Mouse (Mus musculus): Measurements from ENCODE around the gene Ndel1. TPM values are rescaled to one million over a fixed set of nuclear protein-coding genes. Genes with fewer than 3 reads are reported as not detected.

Gene Ndel1
- polyA plus RNA-seq, 1 experiment from 2014 or later, result 54.4 TPM

GRCm38 (mm10) chr11:68779735-68780465 is 91.8 kb downstream of the Ndel1 start:
- DNase-seq (ENCODE audit: low spot score) (no peak), ATAC-seq (replicated peaks; ENCODE audit: insufficient number of reproducible peaks, low FRiP score, low TSS enrichment, low read depth) (no peak)
- no peak overlapping the region for H3K9ac ChIP-seq (replicated peaks; ENCODE audit: low read length)
- no peak overlapping the region for H3K4me3 ChIP-seq (ENCODE audit: low read depth, low read length)
- peaks cover 11% of the 10 kb centered on the region for H3K36me3 ChIP-seq (replicated peaks; ENCODE audit: control insufficient read depth, insufficient read depth, low read depth, low read length)
- H3K27me3 ChIP-seq (ENCODE audit: control insufficient read depth, insufficient read depth, low read length), result no peaks in the 10 kb centered on the region
- no peaks in the 10 kb centered on the region for H3K9me3 ChIP-seq (replicated peaks; ENCODE audit: control insufficient read depth, low read length)
- H3K4me1 ChIP-seq (ENCODE audit: control insufficient read depth, insufficient read depth, low read length), result no peaks in the 10 kb centered on the region
- WGBS, result 89% methylated on average over 10 of the region's 10 CpGs
- no peak overlapping the region for H3K4me2 ChIP-seq (ENCODE audit: low read depth, low read length)
- no peak overlapping the region for H3K27ac ChIP-seq (replicated peaks; ENCODE audit: low read depth, low read length)

- no peak overlapping the region for H3K27ac ChIP-seq (replicated peaks; ENCODE audit: low read depth, low read length)
- ATAC-seq (replicated peaks; ENCODE audit: insufficient number of reproducible peaks, low FRiP score, low TSS enrichment, low read depth), result no peak
Measured at GRCm38 (mm10) chr11:68778855-68779254, 92.8 kb downstream of the Ndel1 start.

GRCm38 (mm10) chr11:68777933-68778332 is 93.7 kb downstream of the Ndel1 start:
- WGBS, result 87% methylated on average over 11 of the region's 11 CpGs
- no peak overlapping the region for H3K4me2 ChIP-seq (ENCODE audit: low read depth, low read length)
- no peaks in the 10 kb centered on the region for H3K4me1 ChIP-seq (ENCODE audit: control insufficient read depth, insufficient read depth, low read length)
- H3K27ac ChIP-seq (replicated peaks; ENCODE audit: low read depth, low read length), result no peak overlapping the region
- ATAC-seq (replicated peaks; ENCODE audit: insufficient number of reproducible peaks, low FRiP score, low TSS enrichment, low read depth) (no peak), DNase-seq (ENCODE audit: low spot score) (no peak)
- H3K27me3 ChIP-seq (ENCODE audit: control insufficient read depth, insufficient read depth, low read length), result no peaks in the 10 kb centered on the region
- peaks cover under 1% of the 10 kb centered on the region for H3K36me3 ChIP-seq (replicated peaks; ENCODE audit: control insufficient read depth, insufficient read depth, low read depth, low read length)
- H3K9ac ChIP-seq (replicated peaks; ENCODE audit: low read length), result no peak overlapping the region
- no peak overlapping the region for H3K4me3 ChIP-seq (ENCODE audit: low read depth, low read length)
- no peaks in the 10 kb centered on the region for H3K9me3 ChIP-seq (replicated peaks; ENCODE audit: control insufficient read depth, low read length)

More at GRCm38 (mm10) chr11:68778855-68779254, 92.8 kb downstream of the Ndel1 start:
- DNase-seq (ENCODE audit: low spot score), result no peak
- Histone ChIP-seq H3K36me3 (replicated peaks; ENCODE audit: control insufficient read depth, insufficient read depth, low read depth, low read length) (peaks cover 5% of the 10 kb centered on the region), H3K9me3 (replicated peaks; ENCODE audit: control insufficient read depth, low read length) (no peaks in the 10 kb centered on the region), H3K4me1 (ENCODE audit: control insufficient read depth, insufficient read depth, low read length) (no peaks in the 10 kb centered on the region), H3K9ac (replicated peaks; ENCODE audit: low read length) (no peak overlapping the region), H3K4me3 (ENCODE audit: low read depth, low read length) (no peak overlapping the region), H3K27me3 (ENCODE audit: control insufficient read depth, insufficient read depth, low read length) (no peaks in the 10 kb centered on the region), H3K4me2 (ENCODE audit: low read depth, low read length) (no peak overlapping the region)

GRCm38 (mm10) chr11:68776147-68776655 is 95.5 kb downstream of the Ndel1 start:
- Histone ChIP-seq H3K27ac (replicated peaks; ENCODE audit: low read depth, low read length) (no peak overlapping the region), H3K4me3 (ENCODE audit: low read depth, low read length) (no peak overlapping the region), H3K9ac (replicated peaks; ENCODE audit: low read length) (no peak overlapping the region), H3K9me3 (replicated peaks; ENCODE audit: control insufficient read depth, low read length) (no peaks in the 10 kb centered on the region), H3K27me3 (ENCODE audit: control insufficient read depth, insufficient read depth, low read length) (no peaks in the 10 kb centered on the region), H3K36me3 (replicated peaks; ENCODE audit: control insufficient read depth, insufficient read depth, low read depth, low read length) (peaks cover 2% of the 10 kb centered on the region), H3K4me1 (ENCODE audit: control insufficient read depth, insufficient read depth, low read length) (no peaks in the 10 kb centered on the region), H3K4me2 (ENCODE audit: low read depth, low read length) (no peak overlapping the region)
- no peak for ATAC-seq (replicated peaks; ENCODE audit: insufficient number of reproducible peaks, low FRiP score, low TSS enrichment, low read depth)
- DNase-seq (ENCODE audit: low spot score), result no peak
- WGBS, result 87% methylated on average over 7 of the region's 7 CpGs

Other genes starting within 250 kb of the Ndel1 start
- gene Myh10, start 180.3 kb downstream of the Ndel1 start, polyA plus RNA-seq (2014; fragmentation: Nextera tagmentation; extraction: Ambion mirVana), result 137 and 146 TPM in 2 replicates
- 0.11 TPM in 1 of 2 replicates, not detected in the other for gene Rnf222, start 16.7 kb upstream of the Ndel1 start, polyA plus RNA-seq (2014; fragmentation: Nextera tagmentation; extraction: Ambion mirVana)
- 978 and 1,011 TPM in 2 replicates for gene Rpl26, start 29.7 kb upstream of the Ndel1 start, polyA plus RNA-seq (2014; fragmentation: Nextera tagmentation; extraction: Ambion mirVana)
- not detected in 2 replicates for gene Odf4, start 55.2 kb upstream of the Ndel1 start, polyA plus RNA-seq (2014; fragmentation: Nextera tagmentation; extraction: Ambion mirVana)
- 4.4 and 4.5 TPM in 2 replicates for gene Arhgef15, start 85.6 kb upstream of the Ndel1 start, polyA plus RNA-seq (2014; fragmentation: Nextera tagmentation; extraction: Ambion mirVana)
- gene Slc25a35, start 96.3 kb upstream of the Ndel1 start, polyA plus RNA-seq (2014; fragmentation: Nextera tagmentation; extraction: Ambion mirVana), result 2.0 and 2.4 TPM in 2 replicates
- gene Rangrf, start 103.3 kb upstream of the Ndel1 start, polyA plus RNA-seq (2014; fragmentation: Nextera tagmentation; extraction: Ambion mirVana), result 69.2 and 71.2 TPM in 2 replicates
- gene Pfas, start 136.6 kb upstream of the Ndel1 start, polyA plus RNA-seq (2014; fragmentation: Nextera tagmentation; extraction: Ambion mirVana), result 34.4 and 34.8 TPM in 2 replicates
- gene Ctc1, start 144.1 kb upstream of the Ndel1 start, polyA plus RNA-seq (2014; fragmentation: Nextera tagmentation; extraction: Ambion mirVana), result 63.2 and 68.3 TPM in 2 replicates
- 162 and 175 TPM in 2 replicates for gene Aurkb, start 173.8 kb upstream of the Ndel1 start, polyA plus RNA-seq (2014; fragmentation: Nextera tagmentation; extraction: Ambion mirVana)
- 6.4 and 7.7 TPM in 2 replicates for gene Borcs6, start 187.9 kb upstream of the Ndel1 start, polyA plus RNA-seq (2014; fragmentation: Nextera tagmentation; extraction: Ambion mirVana)
- 40.4 and 43.1 TPM in 2 replicates for gene Tmem107, start 198.9 kb upstream of the Ndel1 start, polyA plus RNA-seq (2014; fragmentation: Nextera tagmentation; extraction: Ambion mirVana)
- 48.8 and 61.9 TPM in 2 replicates for gene Vamp2, start 216.6 kb upstream of the Ndel1 start, polyA plus RNA-seq (2014; fragmentation: Nextera tagmentation; extraction: Ambion mirVana)
- 5.5 and 6.5 TPM in 2 replicates for gene Per1, start 223.4 kb upstream of the Ndel1 start, polyA plus RNA-seq (2014; fragmentation: Nextera tagmentation; extraction: Ambion mirVana)
- gene Hes7, start 248.5 kb upstream of the Ndel1 start, polyA plus RNA-seq (2014; fragmentation: Nextera tagmentation; extraction: Ambion mirVana), result 0.11 TPM in 1 of 2 replicates, not detected in the other